Mouse (Mus musculus): ENCODE measurements around the gene Rnaseh2b. TPM values are rescaled to one million over a fixed set of nuclear protein-coding genes. Genes with fewer than 3 reads are reported as not detected.

The Rnaseh2b gene
- polyA plus RNA-seq, 1 experiment: 15.3 TPM

GRCm38 (mm10) chr14:62249251-62249650 lies 43.1 kb upstream of the Rnaseh2b start:
- Histone ChIP-seq H3K79me3 (ENCODE audit: low read depth) (no peaks in the 10 kb centered on the region), H3K4me3 (ENCODE audit: insufficient read depth, poor library complexity, severe bottlenecking) (no peak overlapping the region), H3K79me2 (ENCODE audit: control insufficient read depth, insufficient read depth) (no peaks in the 10 kb centered on the region), H3K27me3 (ENCODE audit: control insufficient read depth, insufficient read depth, insufficient read length) (no peaks in the 10 kb centered on the region), H3K36me3 (ENCODE audit: control insufficient read depth, insufficient read depth) (no peaks in the 10 kb centered on the region), H3ac (ENCODE audit: control insufficient read depth, insufficient read length, low read depth) (no peak overlapping the region)
- TF ChIP-seq CTCF (IDR thresholded peaks at IDR 0.05; ENCODE audit: control insufficient read depth, insufficient read depth, insufficient read length): no peak
- TF ChIP-seq USF1 (IDR thresholded peaks at IDR 0.05; ENCODE audit: low read depth): no peak
- no peak for TF ChIP-seq CEBPB (IDR thresholded peaks at IDR 0.05; ENCODE audit: low read depth)

- Histone ChIP-seq H3K4me3 (ENCODE audit: insufficient read depth, poor library complexity, severe bottlenecking) (no peak overlapping the region), H3K27me3 (ENCODE audit: control insufficient read depth, insufficient read depth, insufficient read length) (no peaks in the 10 kb centered on the region), H3ac (ENCODE audit: control insufficient read depth, insufficient read length, low read depth) (no peak overlapping the region), H3K79me2 (ENCODE audit: control insufficient read depth, insufficient read depth) (no peaks in the 10 kb centered on the region), H3K79me3 (ENCODE audit: low read depth) (no peaks in the 10 kb centered on the region), H3K36me3 (ENCODE audit: control insufficient read depth, insufficient read depth) (no peaks in the 10 kb centered on the region)
- no peak for TF ChIP-seq MYOG (IDR thresholded peaks at IDR 0.05; ENCODE audit: control insufficient read depth, extremely low read depth, insufficient read length)
- TF ChIP-seq MYOD1 (IDR thresholded peaks at IDR 0.05; ENCODE audit: control insufficient read depth, insufficient read length, low read depth): no peak
- no peak for TF ChIP-seq CTCF (IDR thresholded peaks at IDR 0.05; ENCODE audit: control insufficient read depth, insufficient read depth, insufficient read length)
- TF ChIP-seq FOSL1 (IDR thresholded peaks at IDR 0.05; ENCODE audit: insufficient read depth, low read length, poor library complexity, severe bottlenecking): no peak
- TF ChIP-seq USF1 (IDR thresholded peaks at IDR 0.05; ENCODE audit: low read depth): no peak
- no peak for TF ChIP-seq CEBPB (IDR thresholded peaks at IDR 0.05; ENCODE audit: low read depth)
- no peak for TF ChIP-seq MAX (IDR thresholded peaks at IDR 0.05)
Observed at GRCm38 (mm10) chr14:62250046-62250445, 42.3 kb upstream of the Rnaseh2b start.

- no peaks in the 10 kb centered on the region for H3K27me3 ChIP-seq (ENCODE audit: control insufficient read depth, insufficient read depth, insufficient read length)
- no peak overlapping the region for H3ac ChIP-seq (ENCODE audit: control insufficient read depth, insufficient read length, low read depth)
- no peaks in the 10 kb centered on the region for H3K79me2 ChIP-seq (ENCODE audit: control insufficient read depth, insufficient read depth)
- no peaks in the 10 kb centered on the region for H3K79me3 ChIP-seq (ENCODE audit: low read depth)
- H3K36me3 ChIP-seq (ENCODE audit: control insufficient read depth, insufficient read depth): no peaks in the 10 kb centered on the region
- TF ChIP-seq CTCF (IDR thresholded peaks at IDR 0.05; ENCODE audit: control insufficient read depth, insufficient read depth, insufficient read length) (peak; percentile 32), MYOG (IDR thresholded peaks at IDR 0.05; ENCODE audit: control insufficient read depth, extremely low read depth, insufficient read length) (no peak), FOSL1 (IDR thresholded peaks at IDR 0.05; ENCODE audit: insufficient read depth, low read length, poor library complexity, severe bottlenecking) (no peak), MYOD1 (IDR thresholded peaks at IDR 0.05; ENCODE audit: control insufficient read depth, insufficient read length, low read depth) (no peak)
- H3K4me3 ChIP-seq (ENCODE audit: insufficient read depth, poor library complexity, severe bottlenecking): no peak overlapping the region
Observed at GRCm38 (mm10) chr14:62251999-62252398, 40.4 kb upstream of the Rnaseh2b start.

- H3K4me3 ChIP-seq (ENCODE audit: insufficient read depth, poor library complexity, severe bottlenecking): no peak overlapping the region
- no peak overlapping the region for H3ac ChIP-seq (ENCODE audit: control insufficient read depth, insufficient read length, low read depth)
- no peaks in the 10 kb centered on the region for H3K79me2 ChIP-seq (ENCODE audit: control insufficient read depth, insufficient read depth)
- H3K36me3 ChIP-seq (ENCODE audit: control insufficient read depth, insufficient read depth): no peaks in the 10 kb centered on the region
- no peaks in the 10 kb centered on the region for H3K27me3 ChIP-seq (ENCODE audit: control insufficient read depth, insufficient read depth, insufficient read length)
- no peaks in the 10 kb centered on the region for H3K79me3 ChIP-seq (ENCODE audit: low read depth)
- no peak for TF ChIP-seq MAX (IDR thresholded peaks at IDR 0.05)
- no peak for TF ChIP-seq CEBPB (IDR thresholded peaks at IDR 0.05; ENCODE audit: low read depth)
- no peak for TF ChIP-seq MYOG (IDR thresholded peaks at IDR 0.05; ENCODE audit: control insufficient read depth, extremely low read depth, insufficient read length)
- no peak for TF ChIP-seq FOSL1 (IDR thresholded peaks at IDR 0.05; ENCODE audit: insufficient read depth, low read length, poor library complexity, severe bottlenecking)
- TF ChIP-seq MYOD1 (IDR thresholded peaks at IDR 0.05; ENCODE audit: control insufficient read depth, insufficient read length, low read depth): no peak
- no peak for TF ChIP-seq CTCF (IDR thresholded peaks at IDR 0.05; ENCODE audit: control insufficient read depth, insufficient read depth, insufficient read length)
- peak; percentile 39 for TF ChIP-seq USF1 (IDR thresholded peaks at IDR 0.05; ENCODE audit: low read depth)
Observed at GRCm38 (mm10) chr14:62254371-62254770, 38.0 kb upstream of the Rnaseh2b start.

GRCm38 (mm10) chr14:62256066-62256465 lies 36.3 kb upstream of the Rnaseh2b start:
- H3K36me3 ChIP-seq (ENCODE audit: control insufficient read depth, insufficient read depth): no peaks in the 10 kb centered on the region
- no peak for TF ChIP-seq FOSL1 (IDR thresholded peaks at IDR 0.05; ENCODE audit: insufficient read depth, low read length, poor library complexity, severe bottlenecking)
- TF ChIP-seq CEBPB (IDR thresholded peaks at IDR 0.05; ENCODE audit: low read depth): no peak
- no peak for TF ChIP-seq MYOD1 (IDR thresholded peaks at IDR 0.05; ENCODE audit: control insufficient read depth, insufficient read length, low read depth)
- TF ChIP-seq USF1 (IDR thresholded peaks at IDR 0.05; ENCODE audit: low read depth): no peak
- no peak for TF ChIP-seq MAX (IDR thresholded peaks at IDR 0.05)
- H3ac ChIP-seq (ENCODE audit: control insufficient read depth, insufficient read length, low read depth): no peak overlapping the region
- no peak overlapping the region for H3K4me3 ChIP-seq (ENCODE audit: insufficient read depth, poor library complexity, severe bottlenecking)
- no peaks in the 10 kb centered on the region for H3K79me2 ChIP-seq (ENCODE audit: control insufficient read depth, insufficient read depth)
- H3K27me3 ChIP-seq (ENCODE audit: control insufficient read depth, insufficient read depth, insufficient read length): no peaks in the 10 kb centered on the region
- no peaks in the 10 kb centered on the region for H3K79me3 ChIP-seq (ENCODE audit: low read depth)

GRCm38 (mm10) chr14:62258125-62258524 lies 34.3 kb upstream of the Rnaseh2b start:
- Histone ChIP-seq H3K27me3 (ENCODE audit: control insufficient read depth, insufficient read depth, insufficient read length) (no peaks in the 10 kb centered on the region), H3K79me3 (ENCODE audit: low read depth) (no peaks in the 10 kb centered on the region), H3K79me2 (ENCODE audit: control insufficient read depth, insufficient read depth) (no peaks in the 10 kb centered on the region), H3K4me3 (ENCODE audit: insufficient read depth, poor library complexity, severe bottlenecking) (no peak overlapping the region), H3K36me3 (ENCODE audit: control insufficient read depth, insufficient read depth) (no peaks in the 10 kb centered on the region), H3ac (ENCODE audit: control insufficient read depth, insufficient read length, low read depth) (no peak overlapping the region)
- no peak for TF ChIP-seq MYOD1 (IDR thresholded peaks at IDR 0.05; ENCODE audit: control insufficient read depth, insufficient read length, low read depth)

Measured in C2C12 (cell line).